Mouse (Mus musculus): ENCODE data around the gene Oat.

Oat gene

DNA sequence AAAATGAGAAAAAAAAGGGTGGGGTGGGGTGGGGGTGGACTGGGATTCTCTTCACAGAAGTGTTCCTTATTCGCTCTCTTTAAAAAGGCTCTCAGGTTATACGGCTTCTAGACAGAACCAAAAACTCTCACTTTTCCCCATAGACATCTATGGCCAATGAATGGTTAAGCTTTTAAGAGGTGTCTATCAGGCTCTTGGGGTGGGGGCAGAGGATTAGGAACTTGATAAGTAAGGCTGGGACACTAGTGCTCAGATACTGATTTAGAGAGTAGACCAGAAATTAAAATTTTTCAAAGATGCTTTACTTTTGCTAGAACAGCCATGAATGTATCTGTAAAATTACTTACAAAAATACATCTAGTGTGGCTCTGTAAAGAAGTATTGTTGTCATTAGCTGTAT lies 18.1 kb upstream of the Oat start:
- DNase-seq (ENCODE audit: extremely low spot score, low read depth, low spot score) = no peak

DNA sequence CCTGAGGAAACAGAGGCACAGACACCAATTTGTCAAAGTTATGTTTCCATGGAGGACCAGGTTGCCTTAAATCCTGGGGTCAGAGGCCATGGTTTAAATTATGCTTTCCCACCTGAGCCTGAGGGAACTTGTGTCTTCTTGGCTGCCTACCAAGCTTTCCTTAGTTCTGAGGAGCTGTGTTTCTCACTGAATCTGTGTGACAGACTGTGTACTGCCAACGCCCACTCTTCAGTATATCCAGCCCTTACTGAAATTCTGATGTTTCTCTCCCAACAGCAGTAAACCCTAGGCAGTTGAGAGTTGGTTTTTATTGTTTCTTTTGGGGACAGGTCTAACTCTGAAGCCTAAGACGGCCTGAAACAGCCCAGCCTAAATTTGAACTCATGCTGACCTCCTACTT lies 17.6 kb upstream of the Oat start:
- DNase-seq (ENCODE audit: extremely low spot score, low read depth, low spot score) = no peak

DNA sequence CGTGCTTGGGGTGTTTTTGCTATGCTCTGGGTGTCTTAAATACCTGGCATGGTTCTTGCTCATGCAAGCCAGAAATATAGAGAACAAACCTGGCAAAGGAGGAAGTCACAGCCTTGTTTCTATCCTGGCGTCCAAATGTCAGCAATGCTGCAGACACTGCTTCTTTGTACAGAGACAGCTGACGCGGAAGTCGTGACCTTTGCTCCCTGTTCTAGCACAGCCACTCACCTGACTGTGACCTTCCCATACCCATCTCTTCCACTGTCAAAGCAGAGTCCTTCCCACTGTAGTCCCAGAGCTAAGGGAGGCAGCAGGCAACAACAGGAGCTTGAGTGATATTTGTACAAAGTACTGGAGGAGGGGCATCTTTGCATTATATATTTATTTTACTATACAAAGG lies 13.4 kb upstream of the Oat start:
- no peak for DNase-seq (ENCODE audit: extremely low spot score, low read depth, low spot score)

DNA sequence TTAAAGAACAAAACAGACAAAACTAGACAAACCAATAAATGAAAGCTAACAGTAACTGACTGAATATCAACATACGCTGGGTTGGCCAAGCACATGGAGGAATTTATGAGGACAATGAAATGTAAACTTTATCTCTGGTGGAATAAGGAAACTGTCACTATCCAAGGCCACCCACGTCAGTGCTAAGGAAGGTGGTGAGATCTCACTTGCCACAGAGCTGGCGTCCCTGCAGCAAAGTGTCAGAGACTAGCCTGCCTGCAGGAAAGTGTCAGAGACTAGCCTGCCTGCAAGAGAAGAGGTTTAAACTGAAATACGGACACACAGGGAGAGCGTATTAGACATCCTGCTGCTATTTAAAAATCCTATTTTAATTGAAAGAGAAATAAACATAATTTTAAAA lies 11.0 kb upstream of the Oat start:
- DNase-seq (ENCODE audit: extremely low spot score, low read depth, low spot score) = no peak

GRCm38 (mm10) chr7:132585695-132586491 lies 9.7 kb upstream of the Oat start:
- no peak for DNase-seq (ENCODE audit: extremely low spot score, low read depth, low spot score)

DNA sequence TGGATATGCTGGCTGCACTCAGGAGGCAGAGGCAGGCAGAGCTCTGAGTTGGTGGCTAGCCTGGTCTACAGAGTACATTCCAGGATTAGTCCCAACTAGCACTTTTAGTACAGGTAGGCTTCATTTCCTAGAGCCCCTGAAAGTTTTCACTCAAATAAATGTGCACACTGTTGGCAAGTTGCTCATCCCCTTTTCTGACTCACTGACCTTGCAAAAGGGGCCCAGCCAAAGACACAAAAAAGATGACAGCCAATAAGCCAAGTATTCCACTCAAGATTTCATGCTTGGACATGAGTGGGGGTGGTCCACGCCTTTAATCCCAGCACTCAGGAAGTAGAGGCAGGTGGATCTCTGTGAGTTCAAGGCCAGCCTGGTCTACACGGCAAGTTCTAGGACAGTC lies 5.2 kb upstream of the Oat start:
- DNase-seq (ENCODE audit: extremely low spot score, low read depth, low spot score) = no peak

GRCm38 (mm10) chr7:132580511-132580910 lies 4.3 kb upstream of the Oat start:
- DNase-seq (ENCODE audit: extremely low spot score, low read depth, low spot score) = no peak

- DNase-seq (ENCODE audit: extremely low spot score, low read depth, low spot score) = no peak
Measured at GRCm38 (mm10) chr7:132576891-132577290, 693 bp upstream of the Oat start.

- peak; percentile 72 for DNase-seq (ENCODE audit: extremely low spot score, low read depth, low spot score)
Measured at GRCm38 (mm10) chr7:132575623-132576022, 575 bp downstream of the Oat start.

DNA sequence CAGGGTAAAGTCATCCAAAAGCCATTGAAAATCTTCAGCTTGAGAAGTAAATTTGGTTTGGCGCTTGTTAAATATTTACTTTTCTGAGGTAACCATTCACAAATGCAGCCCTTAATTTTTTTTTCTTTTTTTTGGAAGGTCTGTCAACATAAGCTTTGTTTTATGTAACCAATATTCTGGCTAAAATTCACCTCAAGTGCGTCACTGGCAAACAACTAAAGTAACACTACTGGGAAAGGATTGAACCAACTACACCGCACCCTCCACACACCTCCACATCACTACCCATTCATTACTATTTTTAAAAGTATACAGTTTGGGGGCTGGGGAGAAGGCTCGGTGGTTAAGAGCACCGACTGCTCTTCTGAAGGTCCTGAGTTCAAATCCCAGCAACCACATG lies 1.6 kb downstream of the Oat start:
- DNase-seq (ENCODE audit: extremely low spot score, low read depth, low spot score) = no peak

GRCm38 (mm10) chr7:132573205-132573604 lies 3.0 kb downstream of the Oat start:
- no peak for DNase-seq (ENCODE audit: extremely low spot score, low read depth, low spot score)

DNA sequence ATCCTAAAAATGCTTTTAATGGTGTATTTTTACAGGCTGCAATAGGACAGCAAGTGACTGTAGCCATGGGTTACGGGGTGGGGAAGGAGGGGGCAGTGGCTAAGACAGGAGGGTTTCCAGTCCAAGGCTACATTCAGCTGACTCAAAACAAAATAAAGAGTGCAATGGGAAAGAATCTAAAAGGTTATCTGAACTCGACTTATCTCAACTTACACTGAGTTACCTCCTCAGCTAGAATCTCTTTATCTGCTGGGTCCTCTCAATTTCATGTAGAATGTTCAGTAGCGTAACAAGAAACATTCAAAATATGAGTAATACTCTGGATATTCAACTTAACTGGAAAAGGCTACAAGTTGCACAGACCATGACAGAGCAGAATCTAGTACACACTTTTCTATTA lies 3.5 kb downstream of the Oat start:
- no peak for DNase-seq (ENCODE audit: extremely low spot score, low read depth, low spot score)

GRCm38 (mm10) chr7:132571481-132571880 lies 4.7 kb downstream of the Oat start:
- no peak for DNase-seq (ENCODE audit: extremely low spot score, low read depth, low spot score)

DNA sequence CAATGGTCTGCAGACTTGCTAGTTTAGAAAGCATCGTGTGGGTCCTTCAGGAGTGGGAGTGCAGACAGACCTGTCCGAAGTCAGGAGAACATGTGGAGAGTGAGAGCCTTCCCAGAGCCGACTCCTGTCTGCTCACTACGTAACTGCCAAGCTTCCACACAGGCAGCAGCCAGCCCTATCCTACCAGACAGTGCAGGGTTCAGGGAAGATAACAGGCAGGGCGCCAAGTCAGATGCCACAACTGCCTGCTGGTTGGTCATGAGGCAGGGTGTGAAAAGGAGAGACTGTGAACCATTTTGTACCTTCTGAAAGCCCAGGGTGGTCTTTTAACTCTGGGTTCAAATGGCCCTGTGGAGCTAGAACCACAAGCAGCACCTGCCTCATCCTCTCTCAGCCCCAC lies 6.1 kb downstream of the Oat start:
- no peak for DNase-seq (ENCODE audit: extremely low spot score, low read depth, low spot score)

DNA sequence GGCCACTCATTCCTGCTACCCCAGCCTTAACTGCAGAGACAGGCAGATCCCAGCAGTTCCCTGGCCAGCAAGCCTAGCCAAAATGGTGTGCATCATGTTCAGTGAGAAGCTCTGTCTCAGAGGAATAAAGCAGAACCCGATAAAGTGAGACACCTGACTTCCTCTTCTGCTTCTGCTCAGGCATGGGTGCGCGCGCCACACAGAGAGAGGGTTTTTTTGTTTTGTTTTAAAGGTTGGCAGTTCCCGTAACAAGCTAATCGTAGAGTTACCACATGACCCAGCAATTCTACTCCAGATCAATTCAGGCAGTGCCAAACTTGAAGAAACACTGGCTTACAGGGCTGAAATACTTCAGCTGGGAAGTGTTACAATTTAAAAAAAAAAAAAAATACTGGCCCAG lies 7.4 kb downstream of the Oat start:
- DNase-seq (ENCODE audit: extremely low spot score, low read depth, low spot score) = no peak

DNA sequence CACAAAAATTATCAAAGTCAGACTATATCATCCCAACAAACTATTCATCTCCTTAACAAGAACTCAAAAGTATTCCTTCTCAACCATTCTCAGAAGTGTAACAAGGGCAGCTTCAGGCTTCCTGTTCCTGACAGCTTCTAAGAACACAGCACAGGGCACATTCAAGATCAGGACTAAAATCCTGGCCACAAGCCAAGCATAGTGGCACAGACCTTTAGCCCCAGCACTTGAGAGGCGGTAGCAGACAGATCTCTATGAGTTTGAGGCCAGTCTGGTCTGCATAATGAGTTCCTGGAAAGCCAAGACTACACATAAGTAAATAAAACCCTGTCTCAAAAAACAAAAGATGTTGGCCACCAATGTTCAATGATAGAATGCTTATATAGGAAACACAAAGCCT lies 10.4 kb downstream of the Oat start:
- no peak for DNase-seq (ENCODE audit: extremely low spot score, low read depth, low spot score)

DNA sequence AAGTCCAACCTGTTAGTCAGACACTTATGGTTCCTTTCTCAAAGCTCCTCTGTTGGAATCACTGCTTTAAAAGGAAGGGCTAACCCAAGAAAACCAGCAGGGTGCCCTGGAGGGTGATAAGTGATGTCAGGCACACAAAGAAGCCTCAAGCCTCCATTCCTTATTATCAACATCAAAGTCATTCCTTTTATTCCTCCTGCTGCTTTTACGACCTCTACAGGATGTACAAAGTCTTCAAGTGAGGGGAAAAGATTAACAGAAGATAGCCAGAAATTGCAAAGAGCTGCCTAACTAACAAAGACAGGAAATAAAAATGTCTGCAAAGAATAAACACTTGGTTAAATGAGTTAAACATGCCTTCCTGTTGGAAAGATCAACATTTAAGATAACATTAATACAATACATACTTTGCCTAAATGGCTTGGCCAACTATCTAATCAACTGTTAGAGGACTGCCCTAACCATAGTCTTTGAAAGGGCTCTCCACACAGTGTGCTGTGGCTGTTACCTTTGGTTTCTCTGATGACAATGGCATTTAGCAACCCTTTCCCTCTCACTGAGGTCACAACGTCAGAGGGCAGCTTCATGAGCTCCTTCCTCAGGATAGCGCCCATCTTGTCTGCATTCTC lies 16.9 kb downstream of the Oat start:
- DNase-seq (ENCODE audit: extremely low spot score, low read depth, low spot score) = no peak

DNA sequence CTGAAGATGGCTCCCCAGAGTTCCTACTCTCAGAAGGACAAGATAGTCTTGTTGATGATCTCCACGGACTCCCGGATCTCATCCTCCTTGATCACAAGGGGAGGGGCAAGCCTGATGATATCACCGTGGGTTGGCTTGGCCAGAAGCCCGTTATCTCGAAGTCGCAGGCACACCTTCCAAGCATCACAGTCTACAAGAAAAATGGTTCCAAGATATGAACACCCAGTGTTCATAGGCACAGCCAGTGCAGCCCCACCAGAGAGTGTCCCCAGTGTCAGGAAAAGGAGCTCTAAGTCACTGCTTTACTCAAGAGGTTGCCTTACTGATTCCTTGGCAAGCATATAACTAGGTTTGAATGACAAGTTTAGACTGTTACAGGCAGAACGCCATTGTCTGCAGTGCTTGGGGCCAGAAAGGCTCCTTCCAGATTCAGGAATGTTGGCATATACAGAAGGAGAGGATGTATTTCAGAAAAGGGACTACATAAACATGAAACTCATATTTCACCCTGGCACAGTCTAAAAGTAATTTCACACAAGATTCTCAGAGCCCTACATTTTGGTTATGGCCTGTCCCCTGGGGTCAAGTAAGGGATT lies 18.0 kb downstream of the Oat start:
- no peak for DNase-seq (ENCODE audit: extremely low spot score, low read depth, low spot score)

DNA sequence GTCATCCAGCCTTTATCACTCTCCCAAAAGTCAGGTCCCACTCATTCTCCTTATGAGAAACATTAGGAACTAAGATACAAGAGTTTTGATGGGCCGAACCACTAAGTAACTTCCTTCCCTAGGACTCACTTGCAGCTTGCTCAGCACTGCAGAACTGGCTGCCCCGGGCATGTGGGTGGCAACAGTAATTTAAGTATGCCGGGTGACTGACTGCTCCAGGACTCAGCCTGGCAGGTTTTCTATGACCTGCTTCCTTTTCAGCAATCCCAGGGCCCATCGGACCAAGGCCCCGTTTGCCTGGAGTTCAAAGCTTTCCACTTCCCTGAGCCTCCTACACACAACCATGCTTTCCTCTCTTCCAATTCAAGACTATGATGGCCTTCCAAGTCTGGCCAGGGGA lies 19.6 kb downstream of the Oat start:
- no peak for DNase-seq (ENCODE audit: extremely low spot score, low read depth, low spot score)

GRCm38 (mm10) chr7:132555911-132556310 lies 20.3 kb downstream of the Oat start:
- DNase-seq (ENCODE audit: extremely low spot score, low read depth, low spot score) = no peak

GRCm38 (mm10) chr7:132554091-132554490 lies 22.1 kb downstream of the Oat start:
- DNase-seq (ENCODE audit: extremely low spot score, low read depth, low spot score) = no peak

DNA sequence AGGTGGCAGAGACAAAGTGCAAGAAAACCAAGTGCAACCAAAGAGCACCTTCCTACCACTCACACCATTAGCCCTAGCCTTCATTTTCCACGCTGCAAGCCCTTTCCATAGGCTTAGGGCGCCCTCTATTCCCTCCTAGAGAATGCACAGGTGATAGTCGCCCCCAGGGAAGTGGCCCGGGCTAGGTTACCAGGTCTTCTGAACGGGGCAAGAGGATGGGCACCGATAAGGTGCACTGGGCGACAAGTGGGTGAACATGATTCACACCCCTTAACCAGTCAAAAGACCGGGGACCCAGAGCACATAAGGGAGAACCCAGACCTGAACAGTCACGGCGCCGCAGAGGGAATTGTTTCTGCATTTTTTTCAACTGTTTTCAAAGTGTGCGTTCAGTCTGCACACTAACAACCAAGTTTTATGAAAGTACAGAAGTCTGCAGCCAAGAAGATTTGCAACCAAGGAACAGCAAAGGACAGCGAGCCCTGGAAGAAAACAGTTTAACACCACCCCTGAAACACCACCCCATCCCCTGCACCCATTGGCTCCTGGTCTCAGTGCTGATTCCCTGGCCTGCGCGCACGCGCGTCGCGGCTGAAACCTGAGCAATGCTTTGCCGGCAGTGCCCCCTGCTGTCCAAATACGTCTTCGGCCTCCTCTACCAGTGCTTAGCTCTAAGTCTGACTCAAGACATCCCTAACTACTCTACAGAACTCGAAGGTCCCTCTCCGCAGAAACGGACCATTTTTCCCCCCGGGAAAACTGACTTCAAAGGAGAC lies 24.7 kb downstream of the Oat start:
- peak; percentile 98 for DNase-seq (ENCODE audit: extremely low spot score, low read depth, low spot score)
